Mouse (Mus musculus) E14TG2a.4 (cell line): Measurements from ENCODE around the gene Sufu.

Source experiments
- CTCF ChIP-seq: conservative IDR thresholded peaks from 2 replicates; pipeline ENCODE4 v1.5.1; 2014; ENCODE audit warnings: low read length
- NANOG ChIP-seq: IDR thresholded peaks from 2 replicates; pipeline ENCODE4 v1.6.1; 2014; ENCODE audit warnings: borderline replicate concordance, low read length, mixed read lengths
- POU5F1 ChIP-seq: IDR thresholded peaks from 2 replicates; pipeline ENCODE4 v1.6.1; 2014; ENCODE audit warnings: low read length, borderline replicate concordance

DNA sequence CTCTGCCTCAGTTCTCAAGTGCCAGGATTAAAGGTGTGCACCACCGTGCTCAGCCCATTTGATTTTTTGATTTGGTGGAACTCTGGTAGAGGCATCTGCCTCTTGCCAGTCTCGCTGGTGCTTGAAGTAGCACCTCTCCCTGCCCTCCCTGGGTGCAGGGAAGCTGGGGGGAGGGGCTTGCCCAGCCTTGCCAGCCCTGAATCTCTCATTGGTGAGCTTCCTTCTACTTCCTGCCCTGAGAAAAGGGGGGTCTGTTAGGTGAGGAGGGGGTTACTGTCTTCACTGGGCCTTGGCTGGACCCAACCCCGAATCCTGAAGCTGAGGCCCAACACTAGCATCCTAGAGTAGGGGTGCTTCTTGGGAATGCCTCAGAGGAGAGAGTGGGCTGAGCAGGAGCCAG, 112.0 kb downstream of the Sufu start:
- TF ChIP-seq CTCF (no peak), POU5F1 (no peak), NANOG (no peak)
